Mouse (Mus musculus): Measurements from ENCODE around the gene Gtf3c4. TPM values are rescaled to one million over a fixed set of nuclear protein-coding genes. Genes with fewer than 3 reads are reported as not detected.

The Gtf3c4 gene
- 5.4 and 17.4 TPM in 2 replicates for polyA plus RNA-seq (2012; rRNA removed; ENCODE audit: low replicate concordance)

DNA sequence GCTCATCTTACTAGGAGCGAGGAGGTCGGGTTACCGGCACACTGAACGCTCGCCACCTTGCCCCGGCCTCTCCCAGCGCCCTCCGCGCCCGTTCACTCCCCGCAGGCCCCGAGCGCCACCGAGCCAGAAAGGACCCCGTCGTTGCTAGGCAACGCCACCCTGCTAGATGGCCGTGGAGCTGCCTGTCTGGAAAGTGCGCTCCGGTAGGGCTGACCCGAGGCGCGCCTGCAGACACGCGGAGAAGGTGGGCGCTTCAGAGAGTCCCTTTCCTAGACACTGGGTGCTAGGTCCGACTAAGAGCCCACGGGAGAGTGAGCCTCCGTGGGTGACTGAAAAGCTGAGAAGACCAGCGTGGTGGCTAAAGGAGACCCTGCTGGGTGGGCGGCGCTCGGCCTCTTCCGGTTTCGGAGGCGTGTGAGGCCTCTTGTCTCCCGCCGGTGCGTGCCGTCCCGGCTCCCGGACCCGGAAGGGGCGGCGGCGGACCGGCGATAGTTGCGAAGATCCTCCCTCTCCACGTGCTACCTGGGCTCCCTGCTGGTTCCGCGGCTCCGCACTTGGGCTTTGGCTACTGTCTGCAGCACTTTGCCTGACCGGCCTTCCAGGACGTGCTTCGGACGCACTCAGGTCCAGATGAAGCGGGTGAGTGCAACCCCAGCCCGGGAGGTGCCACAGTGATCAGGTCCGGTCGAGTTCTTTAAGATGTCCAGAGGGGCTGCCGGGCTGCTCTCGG is at the start of gene Gtf3c4, which contains the start of gene Ddx31:
Gene Gtf3c4 (minus strand): TSS at position 139 of the 730 bp plus-strand sequence.
Gene Ddx31 (plus strand): TSS at position 185 of the 730 bp plus-strand sequence.

Other genes starting within 250 kb of the Gtf3c4 start
- gene Gfi1b, start 218.4 kb downstream of the Gtf3c4 start, polyA plus RNA-seq (2012; rRNA removed; ENCODE audit: low replicate concordance), result 0.86 and 0.93 TPM in 2 replicates
- gene Tsc1, start 199.1 kb downstream of the Gtf3c4 start, polyA plus RNA-seq (2012; rRNA removed; ENCODE audit: low replicate concordance), result 13.5 and 19.2 TPM in 2 replicates
- 1.4 and 2.1 TPM in 2 replicates for gene Spaca9, start 140.6 kb downstream of the Gtf3c4 start, polyA plus RNA-seq (2012; rRNA removed; ENCODE audit: low replicate concordance)
- 0.53 and 0.72 TPM in 2 replicates for gene Ak8, start 140.2 kb downstream of the Gtf3c4 start, polyA plus RNA-seq (2012; rRNA removed; ENCODE audit: low replicate concordance)
- gene Ddx31, start within 50 bp of the Gtf3c4 start, polyA plus RNA-seq (2012; rRNA removed; ENCODE audit: low replicate concordance), result 3.0 and 7.0 TPM in 2 replicates
- gene Barhl1, start 76.3 kb upstream of the Gtf3c4 start, polyA plus RNA-seq (2012; rRNA removed; ENCODE audit: low replicate concordance), result not detected in 2 replicates
- 0.48 TPM in 1 of 2 replicates, not detected in the other for gene Cfap77, start 214.7 kb upstream of the Gtf3c4 start, polyA plus RNA-seq (2012; rRNA removed; ENCODE audit: low replicate concordance)
- 7.0 and 8.0 TPM in 2 replicates for gene Ttf1, start 219.9 kb upstream of the Gtf3c4 start, polyA plus RNA-seq (2012; rRNA removed; ENCODE audit: low replicate concordance)